Mouse (Mus musculus) neural tube, embryonic 11.5 days (tissue): Measurements from ENCODE around the gene Clock. TPM values are rescaled to one million over a fixed set of nuclear protein-coding genes. Genes with fewer than 3 reads are reported as not detected.

ENCODE experiments used
- ATAC-seq: fragments of 200-750 bp; cut with Nextera tagmentation; 2 replicates; pipeline ENCODE4 v1.8.0; 2017; ENCODE audit warnings: moderate number of reproducible peaks, mild to moderate bottlenecking, moderate TSS enrichment, moderate library complexity; ENCODE audit not compliant: insufficient read depth, low FRiP score, low TSS enrichment
- DNase-seq: peaks from one replicate; pipeline ENCODE4 v3.0.0-alpha.2; 2015; ENCODE audit warnings: low spot score
- H3K27ac ChIP-seq: fragments of 300-500 bp; sonication (generic); 2 replicates; pipeline ENCODE4 v1.5.1; 2014; ENCODE audit warnings: low read depth, mild to moderate bottlenecking, low read length
- H3K27me3 ChIP-seq: fragments of 300-500 bp; sonication (generic); 2 replicates; pipeline ENCODE4 v1.6.1; 2014; ENCODE audit warnings: mild to moderate bottlenecking, low read length, mixed read lengths; ENCODE audit not compliant: control insufficient read depth, insufficient read depth
- H3K36me3 ChIP-seq: fragments of 300-500 bp; sonication (generic); 2 replicates; pipeline ENCODE4 v1.6.1; 2014; ENCODE audit warnings: mild to moderate bottlenecking, low read length, moderate library complexity, mixed read lengths; ENCODE audit not compliant: control insufficient read depth, insufficient read depth
- H3K4me1 ChIP-seq: fragments of 300-500 bp; sonication (generic); 2 replicates; pipeline ENCODE4 v1.6.1; 2014; ENCODE audit warnings: low read length, mixed read lengths; ENCODE audit not compliant: control insufficient read depth, insufficient read depth
- H3K4me2 ChIP-seq: fragments of 300-500 bp; sonication (generic); 2 replicates; pipeline ENCODE4 v1.6.1; 2014; ENCODE audit warnings: low read depth, mild to moderate bottlenecking, moderate library complexity
- H3K4me3 ChIP-seq: fragments of 300-500 bp; sonication (generic); 2 replicates; pipeline ENCODE4 v1.5.1; 2014; ENCODE audit warnings: low read depth, low read length
- H3K9ac ChIP-seq: fragments of 300-500 bp; sonication (generic); 2 replicates; pipeline ENCODE4 v1.6.1; 2014; ENCODE audit warnings: mild to moderate bottlenecking, low read length
- H3K9me3 ChIP-seq: fragments of 300-500 bp; sonication (generic); 2 replicates; pipeline ENCODE4 v1.6.1; 2016; ENCODE audit warnings: low read length; ENCODE audit not compliant: control insufficient read depth
- WGBS: fragments of 180-500 bp; shearing (Covaris S2); extraction: QIAGEN DNeasy Blood & Tissue Kit; methylation state at CpG from one replicate; pipeline ENCODE4 v1.1.7; 2014; 5-methylcytosine and 5-hydroxymethylcytosine counted together
- polyA plus RNA-seq: library from polyadenylated mRNA; unstranded; fragments of >200 nt; fragmentation: Nextera tagmentation; extraction: Ambion mirVana; gene quantifications from 2 replicates; pipeline ENCODE4 v1.2.1, GENCODE M21; 2014

The Clock gene
- polyA plus RNA-seq, 1 experiment from 2014 or later = 12.7 TPM

- no peak overlapping the region for H3K27ac ChIP-seq
- H3K9ac ChIP-seq = no peak overlapping the region
- ATAC-seq (no peak), DNase-seq (no peak)
- H3K9me3 ChIP-seq = no peaks in the 10 kb centered on the region
- H3K4me2 ChIP-seq = no peak overlapping the region
- H3K27me3 ChIP-seq = no peaks in the 10 kb centered on the region
- H3K36me3 ChIP-seq = no peaks in the 10 kb centered on the region
- H3K4me1 ChIP-seq = no peaks in the 10 kb centered on the region
- H3K4me3 ChIP-seq = no peak overlapping the region
- 88% methylated on average over 3 of the region's 3 CpGs for WGBS
Measured at GRCm38 (mm10) chr5:76245419-76245818, 59.2 kb downstream of the Clock start.

- Histone ChIP-seq H3K9me3 (no peaks in the 10 kb centered on the region), H3K4me3 (no peak overlapping the region), H3K27ac (no peak overlapping the region), H3K27me3 (no peaks in the 10 kb centered on the region), H3K36me3 (no peaks in the 10 kb centered on the region), H3K4me1 (no peaks in the 10 kb centered on the region), H3K4me2 (no peak overlapping the region), H3K9ac (no peak overlapping the region)
- 96% methylated on average over 10 of the region's 10 CpGs for WGBS
- DNase-seq (no peak), ATAC-seq (no peak)
Measured at GRCm38 (mm10) chr5:76244430-76244829, 60.2 kb downstream of the Clock start.

- Histone ChIP-seq H3K9me3 (no peaks in the 10 kb centered on the region), H3K4me1 (no peaks in the 10 kb centered on the region), H3K27me3 (no peaks in the 10 kb centered on the region), H3K4me2 (no peak overlapping the region), H3K4me3 (no peak overlapping the region), H3K36me3 (no peaks in the 10 kb centered on the region), H3K27ac (no peak overlapping the region), H3K9ac (no peak overlapping the region)
- 98% methylated on average over 4 of the region's 4 CpGs for WGBS
- ATAC-seq (no peak), DNase-seq (no peak)
Measured at GRCm38 (mm10) chr5:76243929-76244328, 60.7 kb downstream of the Clock start.

GRCm38 (mm10) chr5:76243274-76243673 lies 61.3 kb downstream of the Clock start:
- WGBS = 86% methylated on average over 3 of the region's 3 CpGs

GRCm38 (mm10) chr5:76231171-76231855 lies 73.3 kb downstream of the Clock start:
- no peaks in the 10 kb centered on the region for H3K9me3 ChIP-seq
- H3K4me3 ChIP-seq = no peak overlapping the region
- H3K4me1 ChIP-seq = no peaks in the 10 kb centered on the region
- H3K9ac ChIP-seq = no peak overlapping the region
- H3K36me3 ChIP-seq = peaks cover 9% of the 10 kb centered on the region
- H3K27ac ChIP-seq = no peak overlapping the region
- ATAC-seq (no peak), DNase-seq (no peak)
- 94% methylated on average over 13 of the region's 13 CpGs for WGBS
- no peaks in the 10 kb centered on the region for H3K27me3 ChIP-seq
- H3K4me2 ChIP-seq = no peak overlapping the region

More at GRCm38 (mm10) chr5:76243274-76243673, 61.3 kb downstream of the Clock start:
- no peaks in the 10 kb centered on the region for H3K27me3 ChIP-seq
- H3K4me1 ChIP-seq = no peaks in the 10 kb centered on the region
- no peak overlapping the region for H3K27ac ChIP-seq
- H3K9me3 ChIP-seq = no peaks in the 10 kb centered on the region
- H3K36me3 ChIP-seq = no peaks in the 10 kb centered on the region
- no peak for ATAC-seq
- no peak for DNase-seq
- H3K4me3 ChIP-seq = no peak overlapping the region
- H3K9ac ChIP-seq = no peak overlapping the region
- no peak overlapping the region for H3K4me2 ChIP-seq

- H3K27me3 ChIP-seq = no peaks in the 10 kb centered on the region
- 89% methylated on average over 6 of the region's 6 CpGs for WGBS
- no peaks in the 10 kb centered on the region for H3K4me1 ChIP-seq
- DNase-seq (no peak), ATAC-seq (no peak)
- no peak overlapping the region for H3K9ac ChIP-seq
- H3K27ac ChIP-seq = no peak overlapping the region
- no peaks in the 10 kb centered on the region for H3K9me3 ChIP-seq
- H3K4me3 ChIP-seq = no peak overlapping the region
- no peak overlapping the region for H3K4me2 ChIP-seq
- no peaks in the 10 kb centered on the region for H3K36me3 ChIP-seq
Measured at GRCm38 (mm10) chr5:76216691-76217090, 87.9 kb downstream of the Clock start.

- Histone ChIP-seq H3K4me1 (no peaks in the 10 kb centered on the region), H3K36me3 (peaks cover 7% of the 10 kb centered on the region), H3K27me3 (no peaks in the 10 kb centered on the region), H3K4me3 (no peak overlapping the region), H3K9me3 (no peaks in the 10 kb centered on the region), H3K4me2 (no peak overlapping the region), H3K27ac (no peak overlapping the region), H3K9ac (no peak overlapping the region)
- ATAC-seq (no peak), DNase-seq (no peak)
- WGBS = 95% methylated on average over 5 of the region's 5 CpGs
Measured at GRCm38 (mm10) chr5:76208066-76208465, 96.5 kb downstream of the Clock start.

GRCm38 (mm10) chr5:76205886-76206285 lies 98.7 kb downstream of the Clock start:
- no peak overlapping the region for H3K9ac ChIP-seq
- H3K27ac ChIP-seq = no peak overlapping the region
- no peak overlapping the region for H3K4me2 ChIP-seq
- no peaks in the 10 kb centered on the region for H3K27me3 ChIP-seq
- WGBS = 87% methylated on average over 2 of the region's 2 CpGs
- ATAC-seq (no peak), DNase-seq (no peak)
- peaks cover 7% of the 10 kb centered on the region for H3K36me3 ChIP-seq
- no peak overlapping the region for H3K4me3 ChIP-seq
- no peaks in the 10 kb centered on the region for H3K9me3 ChIP-seq
- no peaks in the 10 kb centered on the region for H3K4me1 ChIP-seq

GRCm38 (mm10) chr5:76203171-76203570 lies 101.4 kb downstream of the Clock start:
- no peak for DNase-seq
- Histone ChIP-seq H3K9ac (no peak overlapping the region), H3K9me3 (no peaks in the 10 kb centered on the region), H3K4me1 (no peaks in the 10 kb centered on the region), H3K27me3 (no peaks in the 10 kb centered on the region), H3K4me2 (no peak overlapping the region), H3K4me3 (no peak overlapping the region), H3K36me3 (peaks cover 10% of the 10 kb centered on the region), H3K27ac (no peak overlapping the region)
- ATAC-seq = no peak
- 95% methylated on average over 3 of the region's 3 CpGs for WGBS
